Mouse (Mus musculus) gastrocnemius, postnatal 14 days (tissue): ENCODE data around the gene Slc39a13. TPM values are rescaled to one million over a fixed set of nuclear protein-coding genes. Genes with fewer than 3 reads are reported as not detected.
A peak's percentile ranks its signal among the peaks of the same experiment; 100 is the strongest.
"Not testable (repeated sequence)": the region's sequence is repeated elsewhere in the genome, so short reads cannot be mapped to it uniquely, and the experiment has no call there.

Source experiments
- DNase-seq: peaks from one replicate; pipeline ENCODE4 v3.0.0; 2021; ENCODE audit warnings: mixed read lengths
- intact Hi-C: fragments of 180-260 bp; cut with DNase I; formaldehyde crosslinking; loops from one replicate; pipeline ENCODE4 v1.15.1; 2025; ENCODE audit warnings: low total_unique reads
- long read RNA-seq, 2 experiments: library from polyadenylated mRNA; stranded (forward); transcript quantifications; one replicate each; pipeline ENCODE4 v2.0.0; 2021
- total RNA-seq, 2 experiments: library from RNA; stranded (reverse); gene quantifications; 2 replicates each; pipeline ENCODE4 v1.2.3; 2021

The Slc39a13 gene
- total RNA-seq, result 10 to 100 TPM; 21.7 to 25.9 TPM
- long read RNA-seq, experiment 1, transcript Slc39a13-203 (10 exons, 1,291 nt), result minor isoform, 21 of 67 reads
- long read RNA-seq, experiment 1, transcript Slc39a13-201 (10 exons, 2,469 nt), result major isoform, 33 of 67 reads
- long read RNA-seq, experiment 1, partial matches to known transcripts, result 5 of 67 reads
- long read RNA-seq, experiment 1, other reads (novel, unspliced or antisense), result 8 of 67 reads
- long read RNA-seq, experiment 2, transcript Slc39a13-203 (10 exons, 1,291 nt), result minor isoform, 12 of 47 reads
- long read RNA-seq, experiment 2, transcript Slc39a13-201 (10 exons, 2,469 nt), result major isoform, 23 of 47 reads
- long read RNA-seq, experiment 2, partial matches to known transcripts, result 3 of 47 reads
- long read RNA-seq, experiment 2, other reads (novel, unspliced or antisense), result 9 of 47 reads

- intact Hi-C loops, result no loop called here
- DNase-seq, result peak; percentile 97
Observed at GRCm38 (mm10) chr2:91070076-91070800, at the start of gene Slc39a13. TSS of gene Slc39a13 (minus strand) at chr2:91070417.

GRCm38 (mm10) chr2:91119551-91119950 lies 49.3 kb upstream of the Slc39a13 start:
- intact Hi-C loops, result loop anchor here (5.0 kb wide), 1 partner anchor 73 kb away; no protein-coding TSS in a partner anchor
- no peak for DNase-seq

DNA sequence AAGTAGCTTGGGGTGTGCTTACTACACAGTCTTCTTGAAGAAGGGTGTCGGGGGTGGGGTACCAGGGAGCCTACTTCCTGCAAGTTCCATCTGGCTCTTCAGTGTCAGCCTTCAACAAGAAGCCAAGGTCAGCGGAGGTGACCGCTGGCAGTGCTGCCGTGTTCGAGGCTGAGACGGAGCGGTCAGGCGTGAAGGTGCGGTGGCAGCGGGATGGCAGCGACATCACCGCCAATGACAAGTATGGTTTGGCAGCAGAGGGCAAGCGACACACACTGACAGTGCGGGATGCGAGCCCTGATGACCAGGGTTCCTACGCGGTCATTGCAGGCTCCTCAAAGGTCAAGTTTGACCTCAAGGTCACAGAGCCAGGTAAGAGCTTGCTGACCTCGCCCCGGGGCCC lies 48.8 kb upstream of the Slc39a13 start:
- no peak for DNase-seq
- intact Hi-C loops, result loop anchor here (5.0 kb wide), 1 partner anchor 73 kb away; no protein-coding TSS in a partner anchor

- intact Hi-C loops, result loop anchor here (5.0 kb wide), 1 partner anchor 74 kb away; no protein-coding TSS in a partner anchor
- DNase-seq, result no peak
Observed at GRCm38 (mm10) chr2:91118647-91119046, 48.4 kb upstream of the Slc39a13 start.

GRCm38 (mm10) chr2:91117585-91118275 lies 47.5 kb upstream of the Slc39a13 start, which contains the start of gene Mybpc3:
TSS of gene Mybpc3 (plus strand) at chr2:91118144.
- no peak for DNase-seq
- intact Hi-C loops, result loop anchor here (5.0 kb wide), 1 partner anchor 75 kb away; no protein-coding TSS in a partner anchor

DNA sequence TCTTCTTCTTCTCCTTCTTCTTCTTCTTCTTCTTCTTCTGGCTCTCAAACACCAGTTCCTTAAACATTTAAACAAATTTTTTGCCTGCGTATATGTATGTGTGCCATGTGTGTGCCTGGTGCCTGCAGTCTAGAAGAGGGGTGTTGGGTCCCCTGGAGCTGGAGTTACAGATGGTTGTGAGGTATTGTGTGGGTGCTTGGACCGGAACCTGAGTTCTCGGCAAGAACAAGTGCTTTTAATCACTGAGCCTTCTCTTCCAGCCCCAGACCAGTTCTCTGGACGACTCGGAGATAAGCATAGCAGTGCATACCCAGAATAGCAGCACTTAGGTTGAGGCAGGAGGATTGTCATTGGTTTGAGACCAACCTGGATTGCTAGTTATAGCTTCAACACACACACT lies 46.6 kb upstream of the Slc39a13 start:
- intact Hi-C loops, result loop anchor here (5.0 kb wide), 1 partner anchor 75 kb away; no protein-coding TSS in a partner anchor
- no peak for DNase-seq

GRCm38 (mm10) chr2:91115578-91115970 lies 45.4 kb upstream of the Slc39a13 start:
- DNase-seq, result no peak
- intact Hi-C loops, result loop anchor here (5.0 kb wide), 1 partner anchor 77 kb away; no protein-coding TSS in a partner anchor

DNA sequence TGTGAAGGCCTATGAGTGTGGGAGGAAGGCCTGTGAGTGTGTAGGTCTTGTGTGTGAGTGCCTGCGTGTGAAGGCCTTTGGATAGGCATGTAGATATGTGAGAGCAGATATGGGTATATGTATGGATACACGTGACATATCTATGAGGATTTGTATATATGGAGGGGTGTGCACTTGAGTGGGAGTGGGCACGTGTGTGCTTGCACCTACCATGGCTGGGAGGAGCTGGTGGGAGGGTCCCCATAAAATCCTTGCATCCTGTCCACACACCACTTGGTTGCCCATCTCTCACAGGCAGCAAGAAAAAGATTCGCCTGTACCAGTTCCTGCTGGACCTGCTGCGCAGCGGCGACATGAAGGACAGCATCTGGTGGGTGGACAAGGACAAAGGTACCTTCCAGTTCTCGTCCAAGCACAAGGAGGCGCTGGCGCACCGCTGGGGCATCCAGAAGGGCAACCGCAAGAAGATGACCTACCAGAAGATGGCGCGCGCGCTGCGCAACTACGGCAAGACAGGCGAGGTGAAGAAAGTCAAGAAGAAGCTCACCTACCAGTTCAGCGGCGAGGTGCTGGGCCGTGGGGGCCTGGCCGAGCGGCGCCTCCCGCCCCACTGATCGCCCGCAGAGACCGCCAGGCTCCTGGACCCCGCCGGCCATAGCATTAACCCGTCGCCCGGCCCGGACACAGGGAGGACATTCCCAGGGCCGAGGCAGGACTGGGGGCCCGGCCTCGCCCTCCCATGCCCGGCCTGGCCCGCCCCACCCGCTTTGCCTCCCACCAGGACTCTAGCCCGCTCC lies 44.8 kb upstream of the Slc39a13 start:
- peak; percentile 95 for DNase-seq
- intact Hi-C loops, result loop anchor here (5.0 kb wide), 1 partner anchor 77 kb away; no protein-coding TSS in a partner anchor

- DNase-seq, result no peak
- intact Hi-C loops, result no loop called here
Observed at GRCm38 (mm10) chr2:91113852-91114251, 43.6 kb upstream of the Slc39a13 start.

DNA sequence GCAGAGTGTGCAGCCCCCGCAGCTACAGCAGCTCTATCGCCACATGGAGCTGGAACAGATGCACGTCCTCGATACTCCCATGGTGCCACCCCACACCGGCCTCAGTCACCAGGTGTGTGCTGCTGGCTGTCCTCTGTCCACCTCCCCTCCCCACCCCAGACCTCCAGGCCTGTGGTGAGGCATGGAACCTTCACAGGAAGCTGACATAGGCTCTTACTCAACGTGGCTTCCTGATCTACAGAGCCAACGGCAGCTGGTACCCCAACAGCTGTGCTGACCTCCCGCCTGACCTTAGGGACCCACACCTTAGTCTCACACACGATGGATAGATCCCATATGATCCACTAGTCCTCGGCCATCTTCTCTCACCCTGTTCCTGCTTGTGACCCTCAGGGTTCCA lies 43.1 kb upstream of the Slc39a13 start:
- intact Hi-C loops, result no loop called here
- no peak for DNase-seq

GRCm38 (mm10) chr2:91112491-91112890 lies 42.3 kb upstream of the Slc39a13 start:
- no peak for DNase-seq
- intact Hi-C loops, result no loop called here

DNA sequence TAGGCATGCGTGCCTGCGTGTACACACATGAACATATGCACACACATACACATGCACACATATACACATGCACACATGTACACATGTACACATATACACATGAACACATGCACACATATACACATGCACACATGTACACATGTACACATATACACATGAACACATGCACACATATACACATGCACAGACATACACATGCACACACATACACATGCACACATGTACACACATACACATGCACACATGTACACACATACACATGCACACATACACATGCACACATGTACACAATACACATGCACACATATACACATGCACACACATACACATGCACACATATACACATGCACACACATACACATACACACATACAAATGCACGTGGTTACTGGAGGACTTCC lies 41.6 kb upstream of the Slc39a13 start:
- DNase-seq, intact Hi-C loops: not testable (repeated sequence)

GRCm38 (mm10) chr2:91110429-91110828 lies 40.2 kb upstream of the Slc39a13 start:
- DNase-seq, result no peak
- intact Hi-C loops, result no loop called here

GRCm38 (mm10) chr2:91109807-91110385 lies 39.7 kb upstream of the Slc39a13 start:
- DNase-seq, result no peak
- intact Hi-C loops, result no loop called here

- DNase-seq, result no peak
- intact Hi-C loops, result no loop called here
Observed at GRCm38 (mm10) chr2:91109241-91109640, 39.0 kb upstream of the Slc39a13 start.

DNA sequence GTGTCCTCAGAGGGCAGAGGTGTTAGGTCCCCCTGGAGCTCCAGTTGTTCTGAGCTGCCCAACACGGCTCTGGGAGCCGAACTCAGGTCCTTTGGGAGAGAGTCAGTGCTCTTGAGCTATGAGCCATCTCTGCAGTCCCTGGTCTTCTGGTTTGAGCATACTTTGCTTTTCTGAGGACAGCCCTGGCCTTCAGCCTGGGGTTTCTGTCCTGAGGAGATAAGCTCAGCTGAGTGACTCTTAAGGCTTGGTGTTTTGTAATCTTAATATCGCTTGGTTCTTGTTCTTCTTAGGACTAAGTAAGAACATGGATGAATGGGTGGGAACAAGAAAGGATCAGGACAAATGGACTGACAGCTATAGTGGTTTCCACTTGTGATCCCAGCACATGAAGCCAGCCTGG lies 37.9 kb upstream of the Slc39a13 start:
- intact Hi-C loops, result no loop called here
- DNase-seq, result no peak

GRCm38 (mm10) chr2:91101124-91101740 lies 31.0 kb upstream of the Slc39a13 start:
- intact Hi-C loops, result loop anchor here (2.0 kb wide), 1 partner anchor 28 kb away; no protein-coding TSS in a partner anchor
- peak; percentile 93 for DNase-seq

GRCm38 (mm10) chr2:91098156-91098555 lies 27.9 kb upstream of the Slc39a13 start:
- intact Hi-C loops, result no loop called here

More at GRCm38 (mm10) chr2:91098156-91098555, 27.9 kb upstream of the Slc39a13 start:
- no peak for DNase-seq
